Mouse (Mus musculus) embryonic facial prominence, embryonic 11.5 days (tissue): Measurements from ENCODE around the gene Slc2a2. TPM values are rescaled to one million over a fixed set of nuclear protein-coding genes. Genes with fewer than 3 reads are reported as not detected.

Experiments used
- polyA plus RNA-seq: library from polyadenylated mRNA; unstranded; fragments of >200 nt; fragmentation: Nextera tagmentation; extraction: Ambion mirVana; gene quantifications from 2 replicates; pipeline ENCODE4 v1.2.1, GENCODE M21; 2014

Gene Slc2a2
- polyA plus RNA-seq, 1 experiment from 2014 or later, result not detected

Other genes starting within 250 kb of the Slc2a2 start
- gene Eif5a2, start 83.4 kb downstream of the Slc2a2 start, polyA plus RNA-seq, result 15.1 and 19.8 TPM in 2 replicates
- 444 and 499 TPM in 2 replicates for gene Rpl22l1, start 107.5 kb downstream of the Slc2a2 start, polyA plus RNA-seq
- gene Gm1527, start 194.7 kb downstream of the Slc2a2 start, polyA plus RNA-seq, result not detected in 2 replicates